Mouse (Mus musculus) embryo, embryonic 11 days (tissue): ENCODE data around the gene Hist1h2ag.
"Not testable (repeated sequence)": the region's sequence is repeated elsewhere in the genome, so short reads cannot be mapped to it uniquely, and the experiment has no call there.

Experiments used
- DNase-seq: peaks from one replicate; pipeline ENCODE4 v3.0.0-alpha.2; 2015

The Hist1h2ag gene

DNA sequence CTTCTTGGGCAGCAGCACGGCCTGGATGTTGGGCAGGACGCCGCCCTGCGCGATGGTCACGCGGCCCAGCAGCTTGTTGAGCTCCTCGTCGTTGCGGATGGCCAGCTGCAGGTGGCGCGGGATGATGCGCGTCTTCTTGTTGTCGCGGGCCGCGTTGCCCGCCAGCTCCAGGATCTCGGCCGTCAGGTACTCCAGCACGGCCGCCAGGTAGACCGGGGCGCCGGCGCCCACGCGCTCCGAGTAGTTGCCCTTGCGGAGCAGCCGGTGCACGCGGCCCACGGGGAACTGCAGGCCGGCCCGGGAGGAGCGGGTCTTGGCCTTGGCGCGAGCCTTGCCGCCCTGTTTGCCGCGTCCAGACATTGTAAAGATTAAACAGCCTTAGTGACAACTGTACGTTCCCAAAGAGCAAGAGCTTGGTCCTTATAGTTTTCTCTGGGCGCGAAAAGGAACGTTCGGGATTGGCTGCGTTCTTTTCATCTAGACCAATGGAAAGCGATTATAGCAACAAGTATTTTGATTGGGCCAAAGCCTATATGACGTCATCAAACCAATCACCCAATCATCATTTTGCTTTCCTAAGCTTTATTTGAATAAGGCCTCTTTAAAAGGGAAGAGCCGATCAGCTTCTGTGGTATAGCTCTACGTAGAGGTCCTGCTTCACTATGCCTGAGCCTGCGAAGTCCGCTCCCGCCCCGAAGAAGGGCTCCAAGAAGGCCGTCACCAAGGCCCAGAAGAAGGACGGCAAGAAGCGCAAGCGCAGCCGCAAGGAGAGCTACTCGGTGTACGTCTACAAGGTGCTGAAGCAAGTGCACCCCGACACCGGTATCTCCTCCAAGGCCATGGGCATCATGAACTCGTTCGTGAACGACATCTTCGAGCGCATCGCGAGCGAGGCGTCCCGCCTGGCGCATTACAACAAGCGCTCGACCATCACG lies at the start of gene Hist1h2ag, which contains the start of gene Hist1h2bj:
Gene Hist1h2ag, minus strand, starts transcription at position 377 of the 935 bp plus-strand sequence.
Gene Hist1h2bj, plus strand, starts transcription at position 647 of the 935 bp plus-strand sequence.
- peak; percentile 94 for DNase-seq

DNA sequence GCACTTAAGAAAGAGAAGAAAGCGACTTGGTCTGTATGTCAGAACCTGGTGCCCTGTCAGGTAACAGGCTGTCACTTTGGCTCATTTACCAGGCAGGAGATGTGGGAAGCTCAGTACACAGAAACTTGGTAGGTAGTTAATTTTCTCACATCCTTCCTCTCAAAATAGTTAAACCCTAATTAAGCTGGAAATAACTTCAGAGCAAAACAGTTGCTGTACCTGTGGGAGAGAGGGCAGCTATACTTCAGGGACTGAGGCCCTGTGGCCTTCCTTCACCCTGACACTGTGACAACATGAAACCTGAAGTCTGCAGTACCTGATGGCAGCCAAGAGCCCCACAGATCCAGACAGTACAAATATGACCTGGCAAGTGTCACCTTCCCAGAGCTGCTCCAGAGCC lies 41.4 kb upstream of the Hist1h2ag start, which contains the start of gene Vmn1r188:
Gene Vmn1r188, plus strand, starts transcription at position 301 of the 400 bp plus-strand sequence.
- DNase-seq: not testable (repeated sequence)

DNA sequence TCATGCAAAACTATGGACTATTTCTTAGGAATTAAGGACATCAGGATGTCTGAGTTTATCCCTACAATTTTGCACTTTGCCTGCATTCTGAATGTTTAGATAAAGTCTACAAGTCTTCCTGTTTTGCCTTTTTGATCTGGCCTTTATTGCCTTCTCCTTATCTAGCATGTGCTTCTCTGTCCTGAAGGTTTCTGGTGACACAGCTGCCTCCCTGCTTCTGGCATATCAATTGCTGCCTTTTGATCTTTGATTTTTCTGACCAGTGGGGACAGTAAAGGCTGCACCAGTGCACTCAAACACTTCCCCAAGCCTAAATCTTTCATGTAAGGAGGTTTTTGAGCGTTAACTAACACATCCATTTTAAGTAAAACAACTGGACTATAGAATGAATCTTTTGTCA lies 20.7 kb upstream of the Hist1h2ag start:
- no peak for DNase-seq

DNA sequence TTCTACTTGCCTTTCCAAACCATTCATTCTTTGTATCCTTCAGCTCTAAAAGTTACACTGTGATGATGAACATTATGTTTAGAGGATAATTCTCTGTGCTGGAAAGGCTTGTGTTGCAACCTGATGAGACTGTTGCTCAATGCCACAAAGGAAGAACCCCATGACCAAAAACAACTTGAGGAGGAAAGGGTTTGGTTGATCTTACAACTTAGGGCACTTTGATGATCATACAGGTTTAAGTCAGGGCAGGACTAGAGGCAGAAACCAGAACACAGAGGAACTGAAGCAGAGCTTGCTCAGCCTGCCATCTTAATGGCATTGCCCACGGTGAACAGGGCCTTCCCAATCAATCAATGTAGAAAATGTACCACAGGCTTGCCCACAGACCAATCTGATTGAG lies 18.7 kb upstream of the Hist1h2ag start:
- no peak for DNase-seq

DNA sequence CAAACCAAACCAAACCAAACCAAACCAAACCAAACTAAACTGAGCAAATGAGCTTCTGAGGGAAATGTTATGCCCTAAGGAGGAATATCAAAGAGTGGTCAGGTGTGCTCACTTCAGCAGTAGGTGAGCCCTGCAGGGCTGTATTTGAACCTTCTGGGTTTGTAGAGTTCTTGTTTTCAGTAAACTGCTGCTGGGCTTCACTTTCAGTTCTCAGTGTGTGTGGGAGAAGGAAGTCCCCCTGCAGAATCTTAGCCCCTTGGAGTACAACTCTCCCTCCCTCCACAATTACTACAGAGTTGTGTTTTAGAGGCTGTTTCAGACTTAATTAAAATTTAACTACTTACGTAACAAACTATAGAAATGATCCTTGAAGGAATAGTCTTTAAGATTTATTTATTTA lies 11.0 kb upstream of the Hist1h2ag start:
- no peak for DNase-seq

DNA sequence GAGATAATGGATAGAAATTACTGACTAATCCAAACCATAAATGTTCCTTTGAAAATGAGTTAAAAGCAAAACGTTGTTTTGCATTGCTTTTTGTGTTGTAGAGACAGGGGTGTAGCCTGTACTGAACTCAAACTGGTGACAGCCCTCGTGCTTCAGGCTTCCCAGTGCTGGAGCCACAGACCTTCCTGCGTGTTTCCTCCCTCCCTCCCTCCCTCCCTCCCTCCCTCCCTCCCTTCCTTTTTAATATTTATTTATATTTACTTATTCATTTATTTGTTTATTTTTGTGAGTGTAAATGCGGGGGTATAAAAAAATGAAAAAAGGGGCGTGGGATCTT lies 8.7 kb upstream of the Hist1h2ag start:
- no peak for DNase-seq

DNA sequence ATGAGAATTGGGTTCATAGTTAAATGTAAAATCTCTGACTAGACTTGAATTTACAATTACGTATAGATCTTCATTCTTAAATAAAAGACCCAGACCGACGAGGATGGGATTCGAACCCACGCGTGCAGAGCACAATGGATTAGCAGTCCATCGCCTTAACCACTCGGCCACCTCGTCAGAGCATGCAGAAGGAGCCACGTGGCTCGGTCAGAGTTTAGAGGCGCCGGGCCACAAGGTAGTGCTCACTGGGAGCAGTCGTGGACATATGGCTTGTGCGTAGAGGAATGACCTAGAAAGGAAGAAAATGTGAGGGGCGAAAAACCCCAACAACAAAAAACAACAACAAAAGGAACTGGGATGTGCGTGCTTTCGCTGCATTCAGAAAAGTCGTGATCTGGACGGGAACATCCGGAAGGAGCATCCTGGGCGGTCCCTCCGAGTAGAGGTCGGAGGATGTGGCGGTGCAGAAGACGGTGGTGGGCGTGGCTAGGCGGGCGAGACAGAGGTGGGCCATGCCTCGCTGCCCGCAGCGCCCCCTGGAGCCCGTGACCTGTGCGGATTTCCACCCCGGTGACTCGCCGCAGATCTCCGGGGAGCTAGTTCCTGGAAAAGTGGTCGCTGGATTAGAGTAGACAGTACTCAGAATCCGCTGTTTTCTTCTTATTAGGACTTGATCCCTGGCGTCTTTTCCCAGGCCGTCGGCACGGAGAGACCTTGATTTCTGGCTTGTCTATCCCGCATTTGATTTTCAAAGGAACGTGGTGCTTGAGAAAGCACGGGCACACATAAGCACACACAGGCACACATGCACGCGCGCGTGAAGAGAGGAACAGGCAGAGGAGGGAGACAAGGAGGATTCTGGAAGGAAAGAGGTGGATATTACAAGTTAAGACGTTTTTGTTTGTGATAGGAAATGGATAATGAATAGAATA lies 8.1 kb upstream of the Hist1h2ag start:
- peak; percentile 96 for DNase-seq

DNA sequence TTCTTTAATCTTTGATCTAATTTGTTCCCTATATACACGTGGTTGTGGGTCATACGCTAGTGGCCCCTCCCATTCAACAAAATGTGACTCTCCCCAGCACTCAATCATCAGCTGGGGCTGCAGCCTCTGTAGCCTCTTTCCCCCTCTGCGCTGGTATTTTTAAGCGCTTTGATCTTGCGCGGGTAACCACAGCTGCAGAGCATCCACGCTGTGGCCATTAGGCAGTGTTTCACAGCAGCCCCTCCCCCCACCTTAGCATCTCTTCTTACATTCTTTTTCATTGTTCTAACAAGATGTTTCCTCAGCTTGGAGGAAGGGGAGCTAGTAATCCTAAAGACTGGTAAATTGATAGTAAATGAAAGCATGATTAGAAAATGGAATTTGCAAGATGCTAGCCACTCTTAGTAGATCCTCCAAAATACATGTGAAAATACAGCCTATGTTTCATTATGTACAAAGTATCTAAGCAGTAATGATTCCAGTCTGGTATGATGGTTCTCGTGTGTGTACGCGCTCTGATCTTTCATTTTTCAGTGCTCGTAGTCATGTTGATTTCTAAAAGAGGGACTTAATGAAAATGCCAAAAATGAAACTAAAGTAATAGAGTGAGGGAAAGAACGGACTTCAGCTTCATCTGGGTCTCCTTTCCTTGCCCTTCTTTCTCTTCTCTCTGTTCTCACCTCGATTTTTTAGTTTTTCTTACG lies 7.1 kb upstream of the Hist1h2ag start:
- DNase-seq: peak; percentile 92

DNA sequence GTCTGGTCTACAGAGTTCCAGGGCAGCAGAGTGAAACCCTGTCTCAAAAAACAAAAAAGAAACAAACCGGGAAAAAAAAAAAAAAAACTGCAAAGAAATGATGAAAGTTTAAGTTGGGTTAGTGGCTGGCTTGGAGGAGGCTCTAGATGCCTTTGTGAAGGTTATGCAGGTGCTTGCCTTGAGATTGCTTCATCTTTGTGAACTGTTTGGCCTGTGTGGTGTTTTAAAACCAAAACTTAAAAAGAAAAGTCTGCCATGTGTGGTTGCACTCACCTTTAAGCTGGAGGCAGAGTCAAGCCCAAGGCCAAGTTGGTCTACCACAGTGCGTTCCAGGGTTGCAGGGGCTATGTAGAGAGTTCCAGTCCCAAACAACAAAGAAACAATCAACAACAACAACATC lies 6.3 kb upstream of the Hist1h2ag start:
- DNase-seq: no peak

DNA sequence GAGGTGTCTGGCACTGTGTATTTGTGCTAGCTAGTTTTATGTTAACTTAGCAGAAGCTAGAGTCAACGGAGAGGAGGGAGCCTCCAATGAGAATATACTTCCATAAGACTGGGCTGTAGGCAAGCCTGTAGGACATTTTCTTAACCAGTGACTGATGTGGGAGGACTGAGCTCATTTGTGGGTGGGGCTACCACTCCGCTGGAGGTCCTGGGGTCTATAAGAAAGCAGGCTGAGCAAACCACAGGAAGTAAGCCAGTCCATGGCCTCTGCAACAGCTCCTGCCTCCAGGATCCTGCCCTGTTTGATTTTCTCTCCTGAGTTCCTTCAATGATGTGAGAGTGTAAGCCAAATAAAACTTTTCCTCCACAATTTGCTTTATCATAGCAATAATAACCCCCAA lies 2.6 kb upstream of the Hist1h2ag start:
- no peak for DNase-seq

DNA sequence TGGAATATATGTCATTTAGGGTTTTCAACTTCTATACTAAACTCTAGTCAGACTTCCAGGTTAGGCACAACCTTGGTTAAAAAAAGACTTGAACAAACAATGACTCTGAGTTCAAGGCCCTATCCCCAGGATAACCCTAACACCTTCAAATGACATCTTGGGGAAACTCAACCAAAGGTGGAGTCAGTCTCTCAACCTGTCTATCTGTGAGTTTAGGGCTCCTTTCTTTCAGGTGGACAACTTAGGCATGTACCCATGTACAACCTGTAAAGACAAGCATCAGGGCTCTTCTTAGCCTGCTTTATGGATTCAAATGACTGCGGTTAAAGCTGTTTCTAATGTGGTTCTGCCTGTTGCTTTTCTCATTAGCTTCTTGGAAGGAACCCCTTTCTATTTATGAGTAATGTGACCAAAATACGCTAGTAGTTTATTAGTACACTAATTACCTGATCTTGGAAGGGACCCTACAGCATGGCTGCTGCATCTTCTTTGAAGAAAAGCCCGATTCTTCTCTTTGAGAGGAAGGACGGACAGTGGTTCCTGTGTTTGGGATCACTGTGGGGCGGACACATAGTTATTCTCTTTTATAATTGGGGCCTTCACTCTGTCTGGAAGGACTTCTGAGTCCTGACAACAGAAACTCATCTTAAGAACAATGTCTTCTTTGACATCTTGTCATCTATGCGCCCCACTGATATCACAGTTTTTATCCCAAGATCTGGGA lies 1.9 kb upstream of the Hist1h2ag start:
- DNase-seq: no peak

DNA sequence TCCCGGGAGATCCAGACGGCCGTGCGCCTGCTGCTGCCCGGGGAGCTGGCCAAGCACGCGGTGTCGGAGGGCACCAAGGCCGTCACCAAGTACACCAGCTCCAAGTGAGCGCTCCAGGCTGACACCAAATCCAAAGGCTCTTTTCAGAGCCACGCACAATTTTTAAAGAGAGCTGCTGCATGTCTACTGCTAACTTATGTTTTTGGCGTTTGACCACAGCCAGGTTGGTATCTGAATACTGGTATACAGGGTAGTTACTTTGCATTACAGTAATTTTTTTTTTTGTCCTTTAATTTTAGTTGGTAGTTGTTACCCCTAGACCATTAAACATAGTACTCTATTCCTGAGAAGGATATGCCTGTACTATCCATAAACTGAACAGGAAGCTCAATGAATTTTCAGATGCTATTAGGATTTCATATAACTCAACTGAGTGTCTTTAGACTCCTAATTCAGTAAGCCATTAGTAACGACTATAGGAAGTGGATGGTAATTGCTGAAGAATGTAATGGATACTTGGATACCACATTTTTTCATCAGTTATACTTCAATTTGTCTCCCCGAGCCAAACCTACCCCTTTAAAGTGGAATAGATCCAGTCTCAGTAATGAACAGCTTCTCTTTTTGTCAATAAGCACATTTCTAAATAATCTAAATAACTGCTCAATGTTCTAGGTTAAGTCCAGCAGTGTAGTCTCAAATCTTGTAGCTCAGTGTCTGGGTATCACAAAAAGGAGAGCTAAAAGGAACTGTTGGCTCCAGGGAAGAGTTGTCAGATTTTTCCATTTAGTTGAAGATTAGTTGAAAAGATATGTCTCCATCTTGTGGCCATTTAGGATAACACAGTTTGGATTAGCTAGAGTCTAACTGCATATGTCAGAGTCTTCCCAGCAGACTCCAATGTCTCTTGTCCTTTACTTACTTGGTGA lies 1.0 kb upstream of the Hist1h2ag start:
- DNase-seq: peak; percentile 80

DNA sequence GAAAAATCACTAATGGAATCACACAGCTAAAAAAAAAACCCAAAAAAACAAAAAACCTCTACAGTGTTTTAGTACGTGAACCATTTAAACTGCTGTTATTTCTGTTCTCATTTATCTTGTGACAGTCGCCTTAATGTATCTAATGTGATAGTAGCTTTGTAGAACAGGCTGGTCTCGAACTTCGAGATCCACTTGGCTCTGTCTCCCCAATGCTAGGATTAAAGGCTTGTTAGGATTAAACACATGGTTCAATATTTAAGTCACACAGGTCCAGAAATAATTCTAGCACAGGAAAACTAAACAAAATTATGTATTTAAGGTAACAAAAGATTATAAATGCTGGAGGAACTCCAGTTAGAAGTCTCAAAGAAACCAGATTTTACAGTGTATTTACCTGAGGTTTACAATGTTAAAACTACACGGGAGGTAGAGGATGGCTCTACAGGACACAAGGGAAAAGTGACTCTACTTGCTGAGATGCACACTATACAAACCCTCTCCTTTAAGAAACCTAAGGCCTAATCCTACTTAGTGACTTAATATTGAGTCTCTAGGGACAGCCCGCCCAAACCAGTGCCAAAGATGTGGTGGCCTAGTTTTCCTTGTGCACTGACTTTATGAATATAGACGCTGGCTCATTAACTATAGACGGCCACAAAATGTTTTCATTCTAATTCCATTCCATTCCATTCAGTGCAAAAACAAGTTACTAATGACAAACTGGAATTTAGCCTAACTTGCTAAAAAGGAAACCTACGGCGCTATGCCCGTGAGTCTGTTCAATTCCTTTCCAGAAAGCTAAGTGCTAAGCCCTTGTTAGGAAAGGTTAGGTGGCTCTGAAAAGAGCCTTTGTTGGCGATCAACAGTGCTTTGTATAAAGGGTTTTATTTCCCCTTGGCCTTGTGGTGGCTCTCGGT lies 835 bp downstream of the Hist1h2ag start:
- DNase-seq: peak; percentile 59

DNA sequence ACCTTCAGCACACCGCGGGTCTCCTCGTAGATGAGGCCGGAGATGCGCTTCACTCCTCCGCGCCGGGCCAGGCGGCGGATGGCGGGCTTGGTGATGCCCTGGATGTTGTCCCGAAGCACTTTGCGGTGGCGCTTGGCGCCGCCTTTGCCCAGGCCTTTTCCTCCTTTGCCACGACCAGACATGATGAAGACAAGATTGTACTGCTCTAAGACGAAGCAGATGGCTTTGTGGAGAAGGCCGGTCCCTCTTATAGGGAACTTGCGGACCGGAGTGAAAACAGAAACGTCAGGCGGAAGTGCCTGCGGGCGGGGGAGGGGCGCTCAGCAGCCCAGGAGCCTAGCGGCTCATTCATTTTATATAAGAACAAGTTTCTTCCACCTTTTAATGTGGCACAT lies 1.6 kb downstream of the Hist1h2ag start, which contains the start of gene Hist1h4i:
Gene Hist1h4i, minus strand, starts transcription at position 221 of the 395 bp plus-strand sequence.
- peak; percentile 95 for DNase-seq

DNA sequence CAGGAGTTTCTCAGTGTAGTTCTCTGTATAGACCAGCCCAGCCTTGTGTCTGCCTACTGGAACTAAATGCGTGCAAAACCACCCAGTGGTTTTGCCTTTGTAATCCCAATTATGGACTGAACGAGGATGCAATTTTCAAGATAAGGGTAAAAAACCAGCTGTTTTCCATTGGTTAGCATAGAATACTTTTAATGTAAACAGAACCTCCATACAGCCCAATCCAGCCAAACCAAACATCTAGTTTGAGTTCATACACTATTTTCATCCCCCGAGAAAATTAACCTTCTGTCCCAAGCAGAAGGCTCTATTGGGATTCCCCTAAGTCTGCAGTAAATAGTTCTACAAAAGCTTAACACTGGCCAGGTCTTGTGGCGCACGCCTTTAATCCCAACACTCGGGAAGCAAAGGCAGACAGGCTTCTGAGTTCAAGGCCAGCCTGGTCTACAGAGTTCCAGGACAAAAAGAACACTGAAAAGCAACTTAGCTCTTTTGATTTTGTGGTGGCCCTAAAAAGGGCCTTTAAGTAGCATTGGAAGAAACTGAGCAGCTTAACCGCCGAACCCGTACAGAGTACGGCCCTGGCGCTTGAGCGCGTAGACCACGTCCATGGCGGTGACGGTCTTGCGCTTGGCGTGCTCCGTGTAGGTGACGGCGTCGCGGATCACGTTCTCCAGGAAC lies 2.1 kb downstream of the Hist1h2ag start:
- DNase-seq: peak; percentile 67

DNA sequence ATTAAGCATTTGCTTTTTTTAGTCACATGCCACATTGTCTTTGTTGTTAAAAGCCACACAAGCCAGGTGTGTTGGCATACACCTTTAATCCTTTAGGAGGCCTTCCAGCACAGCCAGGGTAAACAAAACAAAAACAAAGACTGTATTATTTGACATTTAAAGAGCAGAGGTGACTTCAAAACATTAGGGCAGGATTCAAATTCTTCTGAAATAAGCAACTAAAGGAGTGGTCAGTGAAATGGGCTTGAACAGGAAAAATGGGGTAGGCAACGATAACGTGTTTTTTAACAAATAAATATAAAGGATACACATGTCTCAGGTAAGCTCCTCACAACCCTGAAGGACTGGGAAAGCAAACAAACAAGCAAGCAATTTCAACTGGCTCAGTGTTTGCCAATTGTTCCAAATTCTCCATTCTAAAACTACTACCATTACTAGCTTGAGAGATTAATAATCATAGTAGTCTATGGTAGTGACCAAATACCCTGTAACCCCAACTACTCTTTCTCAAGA lies 2.7 kb downstream of the Hist1h2ag start:
- DNase-seq: no peak

DNA sequence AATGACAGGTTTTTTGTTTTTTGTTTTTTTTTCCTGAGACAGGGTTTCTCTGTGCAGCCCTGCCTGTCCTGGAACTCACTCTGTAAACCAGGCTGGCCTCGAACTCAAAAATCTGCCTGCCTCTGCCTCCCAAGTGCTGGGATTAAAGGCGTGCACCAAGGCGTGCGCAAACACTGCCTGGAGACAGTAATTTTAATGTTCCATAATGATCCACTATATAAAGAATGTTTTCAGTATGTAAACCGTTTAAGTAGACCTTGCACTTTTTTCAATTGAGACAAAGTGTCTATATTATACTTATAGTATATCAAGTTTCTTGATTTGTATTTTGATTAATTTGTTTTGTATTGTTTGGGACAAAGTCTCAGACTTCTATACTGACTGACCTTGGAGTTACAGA lies 3.4 kb downstream of the Hist1h2ag start:
- no peak for DNase-seq

DNA sequence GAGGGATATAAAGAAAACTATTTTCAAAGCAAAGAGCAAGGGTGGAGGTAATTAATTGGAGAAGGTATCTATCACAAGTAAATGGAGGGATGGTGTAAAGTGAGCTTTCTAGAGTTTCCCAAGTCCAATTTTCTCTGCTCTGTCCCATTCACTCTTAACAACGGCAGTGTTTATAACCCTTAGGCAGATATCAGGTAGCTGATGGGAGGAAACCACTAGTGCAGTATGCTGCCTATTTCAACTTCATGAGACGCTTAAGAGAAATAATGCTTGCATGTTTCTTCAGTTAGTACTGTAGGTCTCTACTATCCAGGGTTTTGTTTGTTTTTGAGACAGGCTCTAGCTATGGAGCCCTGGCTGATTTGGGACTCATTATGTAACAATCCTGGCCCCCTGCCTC lies 5.3 kb downstream of the Hist1h2ag start:
- DNase-seq: no peak

DNA sequence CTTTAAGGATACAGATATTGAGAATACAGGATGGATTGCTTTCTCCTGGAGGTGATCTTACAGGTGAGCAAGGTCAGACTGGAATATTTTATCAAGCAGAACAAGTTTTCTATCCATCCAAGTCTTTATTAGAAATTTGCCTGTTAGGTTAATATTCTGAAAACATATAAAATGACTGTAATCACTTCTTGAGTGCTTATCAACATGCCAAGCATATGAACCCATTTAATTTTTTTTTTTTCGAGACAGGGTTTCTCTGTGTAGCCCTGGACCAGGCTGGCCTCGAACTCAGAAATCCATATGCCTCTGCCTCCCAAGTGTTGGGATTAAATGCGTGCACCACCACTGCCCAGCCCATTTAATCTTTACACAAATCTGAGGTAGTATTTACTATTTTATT lies 5.8 kb downstream of the Hist1h2ag start:
- no peak for DNase-seq
